Mouse (Mus musculus) testis, postnatal 14 days (tissue): ENCODE measurements around the gene Sez6l.

Experiments used
- DNase-seq: peaks from one replicate; pipeline ENCODE4 v3.0.0; 2021; ENCODE audit warnings: low spot score

Sez6l gene

GRCm38 (mm10) chr5:112584155-112584769, 7.3 kb upstream of the Sez6l start:
- no peak for DNase-seq

GRCm38 (mm10) chr5:112583304-112583703, 6.3 kb upstream of the Sez6l start:
- peak; percentile 43 for DNase-seq

GRCm38 (mm10) chr5:112577750-112578149, 765 bp upstream of the Sez6l start:
- no peak for DNase-seq

GRCm38 (mm10) chr5:112576361-112576992, 508 bp downstream of the Sez6l start:
- no peak for DNase-seq

GRCm38 (mm10) chr5:112575151-112575915, 1.7 kb downstream of the Sez6l start:
- no peak for DNase-seq

GRCm38 (mm10) chr5:112573916-112574315, 3.1 kb downstream of the Sez6l start:
- no peak for DNase-seq

- DNase-seq = no peak
Measured at GRCm38 (mm10) chr5:112572217-112572616, 4.8 kb downstream of the Sez6l start.

- no peak for DNase-seq
Measured at GRCm38 (mm10) chr5:112565489-112565888, 11.5 kb downstream of the Sez6l start.

GRCm38 (mm10) chr5:112565083-112565482, 11.9 kb downstream of the Sez6l start:
- no peak for DNase-seq

GRCm38 (mm10) chr5:112560869-112561499, 16.0 kb downstream of the Sez6l start:
- no peak for DNase-seq

- DNase-seq = no peak
Measured at GRCm38 (mm10) chr5:112560139-112560538, 16.8 kb downstream of the Sez6l start.

GRCm38 (mm10) chr5:112557396-112557795, 19.6 kb downstream of the Sez6l start:
- no peak for DNase-seq

GRCm38 (mm10) chr5:112556640-112557039, 20.3 kb downstream of the Sez6l start:
- DNase-seq = no peak

- DNase-seq = no peak
Measured at GRCm38 (mm10) chr5:112554508-112554907, 22.5 kb downstream of the Sez6l start.

- no peak for DNase-seq
Measured at GRCm38 (mm10) chr5:112552786-112553185, 24.2 kb downstream of the Sez6l start.

- DNase-seq = peak; percentile 35
Measured at GRCm38 (mm10) chr5:112551975-112552728, 24.8 kb downstream of the Sez6l start.

- no peak for DNase-seq
Measured at GRCm38 (mm10) chr5:112548846-112549620, 28.0 kb downstream of the Sez6l start.

GRCm38 (mm10) chr5:112546771-112547170, 30.2 kb downstream of the Sez6l start:
- no peak for DNase-seq

- no peak for DNase-seq
Measured at GRCm38 (mm10) chr5:112538295-112538694, 38.7 kb downstream of the Sez6l start.

- DNase-seq = no peak
Measured at GRCm38 (mm10) chr5:112535868-112536267, 41.1 kb downstream of the Sez6l start.

GRCm38 (mm10) chr5:112534146-112534545, 42.8 kb downstream of the Sez6l start:
- DNase-seq = no peak
